Mouse (Mus musculus): ENCODE results near the gene Hmgn5. TPM values are rescaled to one million over a fixed set of nuclear protein-coding genes. Genes with fewer than 3 reads are reported as not detected.

Hmgn5 gene
- 10 to 100 TPM; 10.9 to 11.8 TPM for total RNA-seq (2021)

DNA sequence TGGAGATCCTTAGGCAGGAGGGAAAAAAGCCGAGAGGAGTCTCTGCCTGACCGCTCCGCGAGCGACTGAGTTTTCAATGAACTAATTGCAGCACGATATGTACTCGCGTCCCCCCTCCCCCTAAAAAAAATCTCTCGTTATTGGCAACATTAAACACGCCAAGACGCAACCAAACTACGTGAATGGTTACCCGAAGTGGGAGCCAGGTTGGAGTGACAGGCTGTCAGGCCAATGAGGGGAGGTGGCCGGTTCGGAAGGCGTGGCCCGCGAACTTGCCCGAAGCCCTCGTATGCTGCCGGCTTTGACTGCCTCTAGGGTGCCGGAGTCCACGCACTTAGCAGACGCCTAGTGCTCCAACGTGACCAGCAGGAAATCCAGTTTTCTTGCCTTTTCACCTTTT lies at the start of gene Hmgn5:
Gene Hmgn5, minus strand, starts transcription at position 122 of the 400 bp plus-strand sequence.
- DNase-seq: peak; percentile 96

DNA sequence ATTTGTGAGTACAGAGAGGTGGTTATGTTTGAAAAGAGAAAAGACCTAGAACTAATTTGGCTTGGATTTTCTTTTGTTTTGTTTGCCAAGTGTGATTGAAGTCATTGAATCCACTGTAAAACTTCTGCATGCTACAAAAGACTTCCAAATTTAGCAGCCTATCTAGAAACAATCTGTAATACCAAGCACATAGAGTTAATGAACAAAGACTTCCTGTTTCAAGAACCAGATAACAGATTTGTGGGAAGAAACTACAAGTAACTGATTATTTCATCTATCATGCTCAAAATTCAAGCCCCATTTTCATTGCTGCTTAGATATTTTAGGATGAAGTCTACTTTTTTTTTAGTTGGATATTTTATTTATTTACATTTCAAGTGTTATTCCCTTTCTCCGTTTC lies 34.6 kb upstream of the Hmgn5 start:
- DNase-seq: no peak

DNA sequence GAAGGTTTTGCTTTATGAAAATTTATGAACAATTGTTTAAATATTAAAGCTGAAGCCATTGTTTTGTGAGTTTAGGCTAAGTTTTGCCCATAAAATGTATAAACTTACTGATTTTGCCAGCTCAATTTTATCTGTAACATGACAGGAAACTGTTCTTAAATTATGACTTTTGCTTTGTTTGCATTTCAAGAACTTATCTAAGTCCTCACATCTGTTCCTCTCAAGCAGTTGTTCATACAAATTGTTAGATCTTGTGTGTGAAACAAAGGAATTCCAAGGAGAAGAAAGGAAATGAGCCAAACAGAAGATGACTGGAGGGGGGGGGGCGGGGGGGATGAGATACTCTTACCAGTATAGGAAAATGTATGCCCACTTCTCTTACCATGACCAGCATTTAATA lies 13.0 kb upstream of the Hmgn5 start:
- no peak for DNase-seq

DNA sequence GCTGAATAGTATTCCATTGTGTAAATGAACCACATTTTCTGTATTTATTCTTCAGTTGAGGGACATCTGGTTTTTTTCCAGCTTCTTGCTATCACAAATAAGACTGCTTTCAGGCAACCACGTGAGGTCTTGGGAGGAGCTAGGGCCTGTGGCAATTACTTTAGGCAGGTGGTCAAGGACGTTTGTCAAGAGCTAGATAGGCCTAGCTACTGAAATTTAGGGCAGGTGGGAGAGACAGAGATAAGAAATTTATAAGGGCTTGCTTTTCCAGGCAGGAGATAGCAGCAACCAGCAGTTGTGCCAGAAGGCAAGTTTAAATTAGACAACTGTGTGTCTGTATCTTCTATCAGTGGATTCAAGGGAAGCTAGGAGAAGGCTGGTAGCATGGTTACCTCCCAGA lies 7.7 kb upstream of the Hmgn5 start:
- DNase-seq: no peak

DNA sequence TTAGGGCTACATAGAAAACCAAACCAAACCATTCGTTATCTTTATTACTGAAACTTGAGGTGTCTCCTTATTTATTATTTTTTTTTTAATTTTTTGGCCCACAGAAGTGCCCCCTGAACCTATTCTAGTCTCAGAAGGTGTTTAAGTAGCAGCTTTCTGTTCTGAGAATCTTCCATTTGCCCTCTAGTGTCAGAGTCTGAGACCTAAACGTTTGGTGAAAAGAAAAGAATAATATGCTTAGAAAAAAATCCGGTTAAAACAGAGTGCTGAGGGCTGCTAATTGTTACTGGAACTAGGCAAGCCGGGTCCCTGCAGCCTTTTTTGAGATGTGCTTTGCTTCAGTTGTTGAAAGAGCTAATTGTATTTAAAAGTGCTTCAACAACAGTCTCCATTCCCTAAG lies 962 bp upstream of the Hmgn5 start:
- DNase-seq: no peak

DNA sequence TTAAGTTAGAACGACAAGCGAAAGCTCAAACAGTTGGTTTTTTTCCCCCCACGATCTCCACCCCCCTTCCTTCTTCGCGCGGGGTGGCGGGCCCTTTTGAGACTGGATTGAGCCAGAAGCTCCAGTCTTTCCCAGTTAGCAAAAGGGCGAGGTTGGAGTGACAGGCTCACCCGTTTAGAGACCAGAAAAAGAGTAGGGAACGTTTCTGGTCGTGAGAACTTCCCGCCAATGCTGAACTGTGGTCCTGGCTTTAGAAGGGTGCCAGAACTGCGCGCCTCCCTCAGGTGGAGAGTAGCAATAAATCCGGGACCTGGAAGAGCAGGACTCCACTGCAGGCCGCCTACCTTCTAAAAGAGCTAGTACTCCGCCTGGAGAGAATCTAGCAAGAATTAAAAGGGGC lies 482 bp upstream of the Hmgn5 start:
- peak; percentile 44 for DNase-seq

DNA sequence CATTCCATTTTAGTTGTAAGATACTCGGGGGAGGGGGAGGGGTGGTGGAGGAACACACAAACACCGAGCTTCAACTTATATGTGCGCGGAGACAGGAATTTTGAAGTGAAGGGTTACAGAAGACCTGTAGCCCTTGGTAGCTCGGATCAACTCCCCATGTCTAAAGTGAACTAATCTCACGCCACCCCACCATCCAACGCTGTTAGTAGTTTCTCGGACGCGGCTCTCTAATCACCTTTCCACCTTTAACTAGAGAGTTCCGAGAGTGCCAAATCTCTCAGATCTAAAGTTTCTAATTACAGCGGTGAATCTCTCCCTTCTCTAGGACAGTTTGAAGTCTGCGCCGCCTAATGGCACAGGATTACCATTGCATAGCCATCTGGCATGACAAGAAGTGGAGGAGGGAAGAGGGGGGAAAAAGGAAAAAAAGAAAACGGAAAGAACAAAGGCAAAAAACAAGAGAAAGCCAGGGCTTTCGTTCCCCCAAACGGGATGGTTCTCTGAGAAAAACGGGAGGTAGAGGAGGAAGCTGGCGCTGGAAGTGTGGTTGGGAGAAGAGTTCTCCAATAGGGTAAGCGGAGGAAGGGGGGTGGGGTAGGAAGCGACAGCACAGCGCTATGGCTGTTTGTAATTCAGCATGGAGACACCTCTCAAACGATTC lies 703 bp downstream of the Hmgn5 start:
- DNase-seq: peak; percentile 43

DNA sequence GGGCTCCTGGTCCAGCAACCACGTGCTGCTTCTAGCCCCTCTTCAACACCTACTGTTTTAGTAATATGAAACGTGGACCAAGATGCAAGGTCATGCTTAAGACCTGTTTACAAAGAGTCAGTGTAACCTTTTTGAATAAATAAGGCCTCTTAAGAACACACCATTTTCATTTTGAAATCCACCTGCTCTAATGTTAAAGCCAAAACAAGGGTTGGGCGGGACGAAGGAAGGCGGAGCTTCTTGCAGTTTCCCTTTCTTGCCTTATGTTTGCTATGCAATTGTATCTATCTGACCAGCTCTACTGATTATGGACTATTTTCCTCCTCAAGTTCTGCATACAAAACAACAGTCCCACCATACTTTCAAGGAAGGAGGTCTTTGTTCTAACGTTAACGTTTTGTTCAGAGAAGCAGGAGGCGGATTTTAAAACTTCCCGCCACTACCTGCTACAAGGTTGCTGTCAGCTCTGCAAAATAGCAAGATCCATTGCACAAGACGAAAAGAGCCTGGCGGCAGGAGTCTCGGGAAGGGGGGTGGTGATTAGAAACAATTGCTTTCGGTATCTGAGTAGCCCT lies 1.5 kb downstream of the Hmgn5 start:
- DNase-seq: no peak

DNA sequence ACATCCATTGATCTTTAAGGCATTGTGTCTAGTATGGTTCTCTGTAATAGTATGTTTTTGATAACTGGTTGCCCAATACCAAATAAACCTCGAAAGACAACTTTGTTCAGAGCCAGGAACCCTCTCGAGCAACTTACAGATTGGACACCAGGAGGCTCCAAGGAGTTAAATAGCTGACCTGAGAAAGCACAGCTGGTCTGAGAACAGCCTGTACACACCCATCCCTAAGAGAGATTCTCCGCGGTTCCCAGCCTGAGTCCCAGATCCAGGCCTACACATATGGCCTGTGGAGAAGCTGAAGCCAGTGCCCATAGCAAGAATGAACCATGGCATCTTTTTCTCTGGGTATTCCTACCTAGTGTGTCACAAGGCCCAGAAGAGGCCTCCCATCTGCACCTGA lies 11.9 kb downstream of the Hmgn5 start:
- no peak for DNase-seq

Other genes with a start within 250 kb of the Hmgn5 start
- gene Brwd3, start 179.0 kb downstream of the Hmgn5 start, total RNA-seq (2021): 1 to 10 TPM; 7.4 to 8.6 TPM
- gene Sh3bgrl, start 82.0 kb upstream of the Hmgn5 start, total RNA-seq (2021): 10 to 100 TPM; 55.3 to 58.2 TPM
- gene Gm6377, start 183.4 kb upstream of the Hmgn5 start, total RNA-seq (2021): under 1 TPM; 0.26 to 0.27 TPM

All from heart, postnatal 4 days (tissue).